Mouse (Mus musculus) limb, embryonic 11.5 days (tissue): ENCODE measurements at regions not wholly inside any gene's neighbourhood (a gene's known extent, or its start where the extent isn't known, plus 50 kb on each side); places are given as distances from the start of the nearest gene placed in this dataset.

ENCODE experiments used
- ATAC-seq: fragments of 200-750 bp; cut with Nextera tagmentation; 2 replicates; pipeline ENCODE4 v1.8.0; 2017; ENCODE audit warnings: low read depth; ENCODE audit not compliant: insufficient number of reproducible peaks, low FRiP score, low TSS enrichment
- DNase-seq: peaks from one replicate; pipeline ENCODE4 v3.0.0-alpha.2; 2015; ENCODE audit warnings: low spot score
- H3K27ac ChIP-seq: fragments of 300-500 bp; sonication (generic); replicated peaks from 2 replicates; pipeline ENCODE4 v1.5.1; 2014; ENCODE audit warnings: low read depth, mild to moderate bottlenecking, low read length
- H3K27me3 ChIP-seq: fragments of 300-500 bp; sonication (generic); 2 replicates; pipeline ENCODE4 v1.6.1; 2014; ENCODE audit warnings: mild to moderate bottlenecking, low read length, mixed read lengths; ENCODE audit not compliant: control insufficient read depth, insufficient read depth
- H3K36me3 ChIP-seq: fragments of 300-500 bp; sonication (generic); 2 replicates; pipeline ENCODE4 v1.6.1; 2014; ENCODE audit warnings: mild to moderate bottlenecking, low read length, moderate library complexity, mixed read lengths; ENCODE audit not compliant: control insufficient read depth, insufficient read depth
- H3K4me1 ChIP-seq: fragments of 300-500 bp; sonication (generic); 2 replicates; pipeline ENCODE4 v1.6.1; 2014; ENCODE audit warnings: low read length, mixed read lengths; ENCODE audit not compliant: control insufficient read depth, insufficient read depth
- H3K4me2 ChIP-seq: fragments of 300-500 bp; sonication (generic); 2 replicates; pipeline ENCODE4 v1.6.1; 2014; ENCODE audit warnings: low read depth, mild to moderate bottlenecking, moderate library complexity; ENCODE audit not compliant: severe bottlenecking
- H3K4me3 ChIP-seq: fragments of 300-500 bp; sonication (generic); 2 replicates; pipeline ENCODE4 v1.5.1; 2014; ENCODE audit warnings: low read depth, low read length
- H3K9ac ChIP-seq: fragments of 300-500 bp; sonication (generic); 2 replicates; pipeline ENCODE4 v1.6.1; 2014; ENCODE audit warnings: mild to moderate bottlenecking, low read length
- H3K9me3 ChIP-seq: fragments of 300-500 bp; sonication (generic); 2 replicates; pipeline ENCODE4 v1.6.1; 2016; ENCODE audit warnings: low read length; ENCODE audit not compliant: control insufficient read depth
- WGBS: fragments of 180-500 bp; shearing (Covaris S2); extraction: QIAGEN DNeasy Blood & Tissue Kit; methylation state at CpG from one replicate; pipeline ENCODE4 v1.1.7; 2014; 5-methylcytosine and 5-hydroxymethylcytosine counted together

DNA sequence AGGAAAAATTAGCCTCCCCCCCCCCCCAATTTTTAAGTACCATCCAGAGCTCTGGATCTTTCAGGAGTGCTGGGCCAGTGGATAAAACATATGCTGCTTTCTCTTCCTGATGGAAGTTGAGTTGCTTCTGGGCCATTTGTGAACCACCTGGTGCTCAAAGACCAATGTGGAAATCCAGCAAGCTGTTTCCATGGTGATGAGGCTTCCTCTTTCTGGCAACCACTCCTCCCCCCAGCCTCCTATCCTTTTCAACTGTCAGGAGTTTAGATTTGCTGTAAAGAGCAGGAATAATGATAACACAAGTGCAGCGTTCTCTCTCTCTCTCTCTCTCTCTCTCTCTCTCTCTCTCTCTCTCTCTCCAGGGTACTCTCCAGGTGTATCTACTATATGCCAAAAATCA, 141.8 kb upstream of the Smlr1 start:
- DNase-seq (no peak), ATAC-seq (no peak)
- WGBS, result 65% methylated on average over 1 of the region's 1 CpGs
- H3K9ac ChIP-seq, result no peak overlapping the region
- H3K36me3 ChIP-seq, result no peaks in the 10 kb centered on the region
- no peak overlapping the region for H3K27ac ChIP-seq
- H3K27me3 ChIP-seq, result no peaks in the 10 kb centered on the region
- no peak overlapping the region for H3K4me2 ChIP-seq
- no peak overlapping the region for H3K4me3 ChIP-seq
- H3K4me1 ChIP-seq, result no peaks in the 10 kb centered on the region
- no peaks in the 10 kb centered on the region for H3K9me3 ChIP-seq

DNA sequence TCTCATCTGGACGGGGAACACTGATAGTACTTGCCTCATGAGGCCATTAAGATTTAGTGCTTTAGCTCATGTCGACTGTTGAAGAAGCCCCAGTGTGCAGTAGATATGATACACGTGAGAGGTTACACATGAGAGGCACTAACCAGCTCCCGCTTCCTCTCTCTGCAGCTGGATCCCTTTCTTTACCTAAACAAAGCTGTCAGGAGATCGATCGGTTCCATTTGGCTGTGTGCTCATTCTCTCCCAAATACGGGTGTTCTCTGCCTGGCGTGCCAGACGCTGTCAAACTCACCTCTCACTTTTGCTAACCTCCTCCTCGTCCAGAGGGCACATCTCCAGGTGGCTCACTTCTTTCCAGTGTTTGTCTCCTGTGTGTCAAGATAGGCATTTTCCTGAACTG, 139.3 kb upstream of the Smlr1 start:
- 77% methylated on average over 10 of the region's 10 CpGs for WGBS
- no peak overlapping the region for H3K27ac ChIP-seq
- no peaks in the 10 kb centered on the region for H3K9me3 ChIP-seq
- no peak overlapping the region for H3K4me3 ChIP-seq
- H3K9ac ChIP-seq, result no peak overlapping the region
- no peaks in the 10 kb centered on the region for H3K36me3 ChIP-seq
- H3K4me1 ChIP-seq, result no peaks in the 10 kb centered on the region
- DNase-seq, result no peak
- no peak for ATAC-seq
- no peaks in the 10 kb centered on the region for H3K27me3 ChIP-seq
- no peak overlapping the region for H3K4me2 ChIP-seq

- 96% methylated on average over 1 of the region's 1 CpGs for WGBS
- ATAC-seq (no peak), DNase-seq (no peak)
These were observed 134.0 kb upstream of the Smlr1 start for GRCm38 (mm10) chr10:25670061-25670460.

GRCm38 (mm10) chr10:25652742-25653563, 116.9 kb upstream of the Smlr1 start:
- no peaks in the 10 kb centered on the region for H3K36me3 ChIP-seq
- H3K4me3 ChIP-seq, result no peak overlapping the region
- WGBS, result 79% methylated on average over 16 of the region's 16 CpGs
- no peaks in the 10 kb centered on the region for H3K27me3 ChIP-seq
- DNase-seq, result no peak
- H3K4me1 ChIP-seq, result no peaks in the 10 kb centered on the region
- H3K9me3 ChIP-seq, result no peaks in the 10 kb centered on the region
- H3K4me2 ChIP-seq, result no peak overlapping the region
- no peak for ATAC-seq
- no peak overlapping the region for H3K27ac ChIP-seq
- no peak overlapping the region for H3K9ac ChIP-seq

More at GRCm38 (mm10) chr10:25670061-25670460, 134.0 kb upstream of the Smlr1 start:
- no peaks in the 10 kb centered on the region for H3K9me3 ChIP-seq
- H3K27ac ChIP-seq, result no peak overlapping the region
- H3K4me3 ChIP-seq, result no peak overlapping the region
- H3K4me1 ChIP-seq, result no peaks in the 10 kb centered on the region
- H3K36me3 ChIP-seq, result no peaks in the 10 kb centered on the region
- no peaks in the 10 kb centered on the region for H3K27me3 ChIP-seq
- H3K9ac ChIP-seq, result no peak overlapping the region
- no peak overlapping the region for H3K4me2 ChIP-seq

- ATAC-seq (no peak), DNase-seq (no peak)
- Histone ChIP-seq H3K27me3 (no peaks in the 10 kb centered on the region), H3K36me3 (no peaks in the 10 kb centered on the region), H3K27ac (no peak overlapping the region), H3K4me2 (no peak overlapping the region), H3K9ac (no peak overlapping the region), H3K9me3 (no peaks in the 10 kb centered on the region), H3K4me3 (no peak overlapping the region), H3K4me1 (no peaks in the 10 kb centered on the region)
- 80% methylated on average over 1 of the region's 1 CpGs for WGBS
These were observed 111.7 kb upstream of the Smlr1 start for GRCm38 (mm10) chr10:25647740-25648139.

DNA sequence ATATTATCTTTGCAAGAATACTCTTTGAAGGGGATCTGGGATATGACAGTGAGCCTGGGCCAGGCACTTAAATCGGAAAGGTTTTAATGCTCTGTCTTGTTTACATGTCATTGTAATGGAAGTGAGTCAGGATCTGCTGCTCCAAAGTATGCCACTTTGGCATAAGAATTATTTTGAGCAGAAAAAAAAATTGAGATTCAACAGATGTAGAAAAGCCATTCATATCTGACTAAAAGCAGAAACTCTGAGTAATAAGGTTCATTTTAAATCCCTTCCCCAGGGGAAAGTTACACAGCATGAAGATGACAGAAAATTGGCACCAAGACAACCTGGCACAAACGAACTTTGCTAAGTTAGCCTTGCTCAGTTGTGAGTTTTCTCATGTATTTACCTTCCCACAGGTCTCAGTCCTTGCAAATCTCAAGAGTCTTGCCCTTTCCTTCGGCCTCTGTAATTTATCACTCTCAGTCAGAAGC, 107.5 kb upstream of the Smlr1 start:
- no peak overlapping the region for H3K27ac ChIP-seq
- 73% methylated on average over 3 of the region's 3 CpGs for WGBS
- DNase-seq (no peak), ATAC-seq (no peak; the same call in 1 of the 2 replicates)
- no peak overlapping the region for H3K4me2 ChIP-seq
- no peaks in the 10 kb centered on the region for H3K36me3 ChIP-seq
- no peak overlapping the region for H3K9ac ChIP-seq
- H3K27me3 ChIP-seq, result no peaks in the 10 kb centered on the region
- no peaks in the 10 kb centered on the region for H3K9me3 ChIP-seq
- H3K4me3 ChIP-seq, result no peak overlapping the region
- no peaks in the 10 kb centered on the region for H3K4me1 ChIP-seq

- WGBS, result 93% methylated on average over 9 of the region's 9 CpGs
- Histone ChIP-seq H3K36me3 (no peaks in the 10 kb centered on the region), H3K9ac (no peak overlapping the region), H3K27ac (no peak overlapping the region), H3K4me1 (no peaks in the 10 kb centered on the region), H3K9me3 (no peaks in the 10 kb centered on the region), H3K4me3 (no peak overlapping the region), H3K27me3 (no peaks in the 10 kb centered on the region), H3K4me2 (no peak overlapping the region)
- no peak for ATAC-seq
- DNase-seq, result no peak
These were observed 106.1 kb upstream of the Smlr1 start for GRCm38 (mm10) chr10:25642079-25642696.

DNA sequence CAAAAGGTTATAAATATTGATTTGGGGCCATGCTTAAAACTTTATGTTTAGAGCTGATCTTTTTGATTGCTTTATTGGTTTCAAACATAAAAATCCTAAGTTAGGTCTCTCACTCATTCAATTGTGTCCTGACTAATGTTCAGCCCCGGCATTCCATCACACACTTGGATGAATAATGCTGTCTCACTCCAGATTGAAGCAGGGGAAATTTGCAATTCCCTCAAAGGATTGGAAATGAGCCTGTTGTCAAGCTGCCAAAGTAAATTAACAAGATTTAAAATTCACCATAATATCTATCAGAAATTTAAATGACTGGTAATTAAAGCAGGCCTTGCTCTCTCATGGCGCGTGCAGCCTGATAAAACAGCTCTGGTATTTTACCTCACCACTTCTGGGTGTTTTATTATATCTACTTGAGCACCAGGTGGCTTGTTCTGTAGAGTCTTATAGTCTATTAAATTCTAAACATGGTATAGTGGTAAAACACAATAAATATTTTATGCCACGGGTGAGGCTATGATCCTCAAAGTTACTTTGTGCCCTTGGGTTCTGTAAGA, 97.1 kb upstream of the Smlr1 start:
- DNase-seq (no peak), ATAC-seq (no peak)
- H3K9me3 ChIP-seq, result no peaks in the 10 kb centered on the region
- no peaks in the 10 kb centered on the region for H3K4me1 ChIP-seq
- no peak overlapping the region for H3K27ac ChIP-seq
- no peak overlapping the region for H3K9ac ChIP-seq
- H3K36me3 ChIP-seq, result no peaks in the 10 kb centered on the region
- no peaks in the 10 kb centered on the region for H3K27me3 ChIP-seq
- no peak overlapping the region for H3K4me2 ChIP-seq
- H3K4me3 ChIP-seq, result no peak overlapping the region
- 71% methylated on average over 4 of the region's 4 CpGs for WGBS
